In the genomic region with DNA sequence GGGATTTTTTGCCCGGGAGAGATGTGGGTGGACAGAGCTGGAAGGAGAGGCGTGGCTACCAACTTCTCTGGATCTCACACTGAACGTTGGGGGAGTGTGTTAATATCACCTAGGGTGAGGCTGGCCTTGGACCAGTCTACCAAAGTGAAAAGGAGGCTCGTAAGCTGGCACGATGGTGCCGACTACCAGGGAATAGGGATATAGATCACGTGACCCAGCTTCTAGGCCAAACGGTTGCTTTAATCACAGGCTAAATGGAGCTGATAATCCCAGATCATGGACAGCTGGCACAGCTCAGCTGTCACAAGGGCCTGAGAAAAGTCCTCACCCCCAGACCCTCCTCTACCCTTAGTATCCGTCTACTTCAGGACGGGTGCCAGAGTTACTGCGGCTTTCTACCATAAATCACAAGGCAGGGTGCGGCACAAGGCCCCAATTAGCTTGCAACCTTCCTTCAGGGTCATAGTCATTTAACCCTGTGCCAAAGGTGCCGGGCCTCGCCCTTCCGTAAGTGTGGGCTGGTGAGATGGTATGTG, we compare ENCODE assay signal across 10 mouse cellular contexts. TPM values are rescaled to one million over a fixed set of nuclear protein-coding genes. Genes with fewer than 3 reads are reported as not detected.
DNase-seq lines count a peak whose midpoint lies in the region; ATAC-seq lines count a peak whose summit lies in the region.
"Had no signal": no experiment of that assay in that cellular context is flagged by ENCODE, and none has a peak within 500 bp of the region (broad histone marks: within the 10 kb centered on the region; RNA-seq: fewer than 3 reads in every experiment).

No protein-coding gene starts in this region.

- WGBS in limb, embryonic 10.5 days = 33% methylated on average over 15 of the region's 15 CpGs
- WGBS in forebrain, embryonic 10.5 days = 85% methylated on average over 15 of the region's 15 CpGs
- 84% methylated on average over 15 of the region's 15 CpGs for whole genome bisulfite sequencing in midbrain, embryonic 15.5 days

- H3K27me3 ChIP-seq in limb, embryonic 10.5 days (ENCODE audit: low read depth, poor library complexity, severe bottlenecking) = no peaks in the 10 kb centered on the region
- no peaks in the 10 kb centered on the region for H3K27me3 ChIP-seq in forebrain, embryonic 10.5 days (ENCODE audit: poor library complexity, severe bottlenecking)
- H3K27me3 ChIP-seq in midbrain, embryonic 15.5 days (replicated peaks) = no peaks in the 10 kb centered on the region
- H3K27me3 ChIP-seq: Patski had no signal

- H3K4me3 ChIP-seq in limb, embryonic 10.5 days = 0 out of 2 replicates have a peak overlapping the region, but pooled peaks have one; percentile 7
- H3K4me3 ChIP-seq in forebrain, embryonic 10.5 days = no peak overlapping the region
- H3K4me3 ChIP-seq in midbrain, embryonic 15.5 days = no peak overlapping the region

- H3K36me3 ChIP-seq in limb, embryonic 10.5 days = no peaks in the 10 kb centered on the region
- no peaks in the 10 kb centered on the region for H3K36me3 ChIP-seq in forebrain, embryonic 10.5 days (replicated peaks)
- H3K36me3 ChIP-seq in midbrain, embryonic 15.5 days (replicated peaks) = no peaks in the 10 kb centered on the region

- H3K27ac ChIP-seq in limb, embryonic 10.5 days = no peak overlapping the region
- H3K27ac ChIP-seq in forebrain, embryonic 10.5 days = no peak overlapping the region
- no peak overlapping the region for H3K27ac ChIP-seq in midbrain, embryonic 15.5 days

- peak; percentile 20 to 74 for DNase-seq in adrenal gland, adult (ENCODE audit: inconsistent age in 2 of 2, low spot score in 1 of 2)
- no peak for DNase-seq in adrenal gland, postnatal 4 days (ENCODE audit: low spot score in 2 of 2)
- peak; percentile 25 for DNase-seq in ovary, postnatal 36 days (ENCODE audit: low spot score)
- DNase-seq in ovary, postnatal 10 days (ENCODE audit: low spot score) = no peak
- DNase-seq in limb, embryonic 10.5 days (ENCODE audit: low spot score) = no peak
- DNase-seq in forebrain, embryonic 10.5 days (ENCODE audit: extremely low spot score, low spot score) = no peak
- DNase-seq in right cerebral cortex, postnatal 4 days = no peak
- DNase-seq: cerebellum, adult 11-12 months had no signal

- no peak for ATAC-seq in midbrain, embryonic 15.5 days (replicated peaks)
- ATAC-seq: Patski had no signal

- no peaks in the 10 kb centered on the region for H3K9me3 ChIP-seq in limb, embryonic 10.5 days (replicated peaks)
- H3K9me3 ChIP-seq in forebrain, embryonic 10.5 days = no peaks in the 10 kb centered on the region
- H3K9me3 ChIP-seq in midbrain, embryonic 15.5 days = no peaks in the 10 kb centered on the region

- no peak overlapping the region for H3K9ac ChIP-seq in midbrain, embryonic 15.5 days

- H3K4me2 ChIP-seq in midbrain, embryonic 15.5 days = no peak overlapping the region

- H3K4me1 ChIP-seq in limb, embryonic 10.5 days = peaks cover 18% of the 10 kb centered on the region
- no peaks in the 10 kb centered on the region for H3K4me1 ChIP-seq in forebrain, embryonic 10.5 days
- no peaks in the 10 kb centered on the region for H3K4me1 ChIP-seq in midbrain, embryonic 15.5 days

RNA-seq across cellular contexts. Expression of a gene that starts 51.1 kb away (rescaled TPM):
- 10 to 100 TPM; 31.6 to 41.1 TPM for total RNA-seq in adrenal gland, postnatal 4 days (2021)
- 39.3 and 39.7 TPM in 2 replicates for polyA plus RNA-seq in limb, embryonic 10.5 days (2016; fragmentation: Nextera tagmentation; extraction: Ambion mirVana)
- 75.7 and 77.9 TPM in 2 replicates for polyA plus RNA-seq in forebrain, embryonic 10.5 days (2016; fragmentation: Nextera tagmentation; extraction: Ambion mirVana)
- polyA plus RNA-seq in midbrain, embryonic 15.5 days (2015; fragmentation: Nextera tagmentation; extraction: Ambion mirVana) = 135 and 140 TPM in 2 replicates

Comparison
In these comparisons a context has a peak if more than half of its experiments do, and no peak if none do; other contexts are left out.
1. DNase-seq: peak in adrenal gland, adult (2 of 2) and ovary, postnatal 36 days (single experiment); none in adrenal gland, postnatal 4 days (0 of 2), ovary, postnatal 10 days (single experiment), limb, embryonic 10.5 days (single experiment), forebrain, embryonic 10.5 days (single experiment) and right cerebral cortex, postnatal 4 days (single experiment).